Mouse (Mus musculus) adrenal gland, adult 18-20 months (tissue): ENCODE data around the gene Fgfr2. TPM values are rescaled to one million over a fixed set of nuclear protein-coding genes. Genes with fewer than 3 reads are reported as not detected.

Experiments used
- DNase-seq, 2 experiments: peaks; one replicate each; pipeline ENCODE4 v3.0.0; 2021 to 2022; ENCODE audit warnings: low spot score in 2 of 2
- total RNA-seq, 2 experiments: library from RNA; stranded (reverse); gene quantifications; 1 replicate in 1 of 2; 2 replicates in 1 of 2; pipeline ENCODE4 v1.2.3; 2021

Fgfr2 gene
- total RNA-seq, 2 experiments from 2014 or later: 294 to 308 TPM

GRCm38 (mm10) chr7:131370648-131371469 lies 1752.3 kb downstream of the Fgfr2 start, which contains the start of gene Pstk:
Gene Pstk, plus strand, starts transcription at chr7:131371141.
- peak; percentile 89 to 91 for DNase-seq

GRCm38 (mm10) chr7:131364131-131364530 lies 1759.0 kb downstream of the Fgfr2 start:
- DNase-seq: no peak

GRCm38 (mm10) chr7:131362615-131363300 lies 1760.4 kb downstream of the Fgfr2 start, which contains the start of gene 2310057M21Rik:
Gene 2310057M21Rik, minus strand, starts transcription at chr7:131362759.
- peak; percentile 88 for DNase-seq

- DNase-seq: no peak
Observed at GRCm38 (mm10) chr7:131362269-131362614, 1760.9 kb downstream of the Fgfr2 start.

- DNase-seq: no peak
Observed at GRCm38 (mm10) chr7:131356105-131356504, 1767.0 kb downstream of the Fgfr2 start.

GRCm38 (mm10) chr7:131345856-131346541 lies 1777.2 kb downstream of the Fgfr2 start:
- no peak for DNase-seq

- no peak for DNase-seq
Observed at GRCm38 (mm10) chr7:131337502-131338068, 1785.6 kb downstream of the Fgfr2 start.

GRCm38 (mm10) chr7:131333564-131333963 lies 1789.6 kb downstream of the Fgfr2 start, which contains the start of gene Fam24a:
Gene Fam24a, plus strand, starts transcription at chr7:131333864.
- DNase-seq: no peak

- DNase-seq: no peak
Observed at GRCm38 (mm10) chr7:131331688-131332087, 1791.5 kb downstream of the Fgfr2 start.

GRCm38 (mm10) chr7:131329416-131329815 lies 1793.7 kb downstream of the Fgfr2 start, which contains the start of gene Fam24b:
Gene Fam24b, minus strand, starts transcription at chr7:131329516.
- no peak for DNase-seq

- DNase-seq: no peak
Observed at GRCm38 (mm10) chr7:131327054-131327453, 1796.1 kb downstream of the Fgfr2 start.

- no peak for DNase-seq
Observed at GRCm38 (mm10) chr7:131322192-131322591, 1801.0 kb downstream of the Fgfr2 start, which contains the start of gene Cuzd1. Gene Cuzd1, minus strand, starts transcription at chr7:131322292.

- no peak for DNase-seq
Observed at GRCm38 (mm10) chr7:131318340-131318739, 1804.8 kb downstream of the Fgfr2 start.

GRCm38 (mm10) chr7:131317587-131317986 lies 1805.6 kb downstream of the Fgfr2 start:
- DNase-seq: no peak

GRCm38 (mm10) chr7:131314493-131314892 lies 1808.7 kb downstream of the Fgfr2 start:
- no peak for DNase-seq

GRCm38 (mm10) chr7:131306733-131307132 lies 1816.4 kb downstream of the Fgfr2 start:
- DNase-seq: no peak

GRCm38 (mm10) chr7:131303340-131303739 lies 1819.8 kb downstream of the Fgfr2 start:
- no peak for DNase-seq

- no peak for DNase-seq
Observed at GRCm38 (mm10) chr7:131297151-131297550, 1826.0 kb downstream of the Fgfr2 start.

GRCm38 (mm10) chr7:131265851-131266250 lies 1857.3 kb downstream of the Fgfr2 start:
- DNase-seq: no peak

GRCm38 (mm10) chr7:131264251-131264650 lies 1858.9 kb downstream of the Fgfr2 start:
- DNase-seq: no peak

- no peak for DNase-seq
Observed at GRCm38 (mm10) chr7:131260946-131261345, 1862.2 kb downstream of the Fgfr2 start.
